Mouse (Mus musculus) liver, embryonic 14.5 days (tissue): ENCODE measurements around the gene Rassf9.

Experiments
- CTCF ChIP-seq: IDR thresholded peaks from 2 replicates; pipeline ENCODE4 v1.5.1; 2016; ENCODE audit warnings: antibody characterized with exemption, low read depth, control low read depth
- EP300 ChIP-seq: IDR thresholded peaks from 2 replicates; pipeline ENCODE4 v1.6.1; 2016; ENCODE audit warnings: antibody characterized with exemption, low read depth

DNA sequence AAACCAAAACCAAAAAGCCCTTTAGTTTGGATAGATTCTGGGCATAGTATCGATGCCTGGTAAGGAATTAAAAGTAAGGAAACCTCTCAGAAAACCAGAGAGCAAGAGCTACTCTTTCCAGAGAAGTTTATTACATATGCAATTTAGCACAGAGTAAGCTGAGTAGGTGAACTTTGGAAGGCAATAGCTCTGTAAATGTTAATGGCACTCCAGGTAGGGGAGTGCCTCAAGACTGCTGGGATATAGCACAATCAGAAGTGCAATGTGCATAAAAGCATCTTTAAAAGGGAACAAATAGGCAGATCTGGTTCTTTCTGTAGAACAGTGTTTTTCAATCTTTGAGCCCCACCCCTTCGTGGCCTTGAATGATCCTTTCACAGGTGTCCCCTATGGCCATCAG is 42.6 kb upstream of the Rassf9 start:
- no peak for TF ChIP-seq CTCF
- TF ChIP-seq EP300: no peak
